Mouse (Mus musculus) urinary bladder, postnatal 4 days (tissue): ENCODE measurements at regions not wholly inside any gene's neighbourhood (a gene's known extent, or its start where the extent isn't known, plus 50 kb on each side); places are given as distances from the start of the nearest gene placed in this dataset.
"Not testable (repeated sequence)": the region's sequence is repeated elsewhere in the genome, so short reads cannot be mapped to it uniquely, and the experiment has no call there.

Source experiments
- DNase-seq, 2 experiments: peaks; one replicate each; pipeline ENCODE4 v3.0.0; 2021 to 2022; ENCODE audit warnings: low spot score in 2 of 2

DNA sequence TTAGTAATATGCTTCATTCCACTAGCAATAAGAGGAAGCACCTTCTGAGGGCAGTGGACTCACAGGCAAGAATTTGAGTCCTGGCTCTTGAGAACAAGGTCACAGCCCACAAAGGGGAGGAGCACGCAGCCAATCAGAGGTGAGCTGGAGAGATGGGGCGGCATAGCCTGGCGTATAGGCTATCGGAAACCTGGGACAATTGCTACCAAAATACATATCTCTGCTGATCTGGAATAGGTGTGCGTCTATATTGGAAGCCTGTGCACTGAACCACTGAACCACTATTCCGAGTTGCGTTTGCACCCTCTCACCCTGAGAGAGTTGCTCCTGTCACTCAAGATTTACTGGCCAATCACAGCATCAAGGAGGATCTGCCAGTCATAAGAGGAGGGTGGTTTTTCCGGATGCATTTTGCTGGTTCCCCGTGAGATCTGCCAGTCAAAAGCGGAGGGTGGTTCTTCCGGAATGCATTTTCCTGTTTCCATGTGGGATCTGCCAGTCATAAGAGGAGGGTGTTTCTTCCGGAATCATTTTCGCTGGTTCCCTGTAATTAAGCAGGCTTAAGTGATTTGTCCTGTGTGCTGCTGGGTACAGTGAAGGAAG lies 80.1 kb upstream of the Riok2 start:
- peak; percentile 74 to 80 for DNase-seq

DNA sequence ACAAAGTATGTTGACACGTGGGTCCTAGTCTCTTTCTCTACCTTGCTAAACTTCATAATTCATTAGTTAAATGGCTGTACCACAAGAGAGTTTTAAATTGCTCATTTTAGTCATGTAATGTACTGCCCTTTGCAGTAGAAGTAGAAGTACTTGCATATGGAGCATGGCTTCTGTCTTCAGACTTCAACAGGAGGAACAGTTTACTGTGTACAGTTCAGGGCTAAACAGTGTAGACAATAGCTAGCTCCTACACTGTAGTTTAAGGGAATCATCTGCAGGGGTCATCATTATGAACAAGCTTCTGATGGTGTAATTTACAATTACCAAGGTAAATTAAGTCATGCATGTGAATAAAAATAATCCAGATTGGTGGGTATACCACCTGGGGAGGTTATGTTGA lies 79.1 kb upstream of the Riok2 start:
- not testable (repeated sequence) for DNase-seq

DNA sequence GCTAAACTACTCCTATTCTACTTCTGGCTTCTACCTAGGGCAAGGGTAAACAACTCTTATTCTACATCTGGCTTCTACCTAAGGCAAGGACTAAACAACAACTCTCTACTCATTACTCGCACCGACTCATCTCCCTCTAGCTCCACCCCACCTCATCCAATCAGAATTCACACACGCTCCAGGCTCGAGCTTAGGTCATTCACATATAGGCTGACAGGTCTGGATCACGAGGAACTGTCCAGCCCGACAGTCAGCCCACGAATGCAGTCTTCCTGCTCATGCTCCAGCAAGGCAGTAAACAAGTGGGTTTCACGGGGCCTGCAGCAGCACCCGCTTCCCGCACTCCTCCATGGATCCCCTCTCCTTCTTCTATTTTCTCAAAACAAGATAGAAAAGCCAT lies 70.6 kb upstream of the Riok2 start:
- DNase-seq, result not testable (repeated sequence)
